Mouse (Mus musculus): ENCODE measurements at regions not wholly inside any gene's neighbourhood (a gene's known extent, or its start where the extent isn't known, plus 50 kb on each side); places are given as distances from the start of the nearest gene placed in this dataset.

DNA sequence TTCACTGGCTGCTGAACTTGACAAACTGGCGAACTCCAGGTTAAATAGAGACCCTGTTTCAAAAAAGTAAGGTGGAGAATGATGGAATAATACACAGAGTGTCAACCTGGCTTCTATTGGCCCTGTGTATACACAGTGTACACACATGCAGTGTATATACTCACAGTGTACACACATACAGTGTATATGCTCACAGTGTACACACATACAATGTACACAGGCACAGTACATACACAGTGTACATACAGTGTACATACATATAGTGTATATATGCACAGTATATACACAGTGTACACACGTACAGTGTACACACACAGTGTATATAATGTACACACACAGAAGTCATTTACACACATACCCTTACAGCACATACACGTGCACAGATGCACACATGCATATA is 52.4 kb upstream of the Aldh1b1 start:
- in situ Hi-C loops (cut with MboI, MseI) = no loop called here

- in situ Hi-C loops (cut with MboI, MseI) = no loop called here
Observed at GRCm38 (mm10) chr4:45745746-45746145, 53.1 kb upstream of the Aldh1b1 start.

DNA sequence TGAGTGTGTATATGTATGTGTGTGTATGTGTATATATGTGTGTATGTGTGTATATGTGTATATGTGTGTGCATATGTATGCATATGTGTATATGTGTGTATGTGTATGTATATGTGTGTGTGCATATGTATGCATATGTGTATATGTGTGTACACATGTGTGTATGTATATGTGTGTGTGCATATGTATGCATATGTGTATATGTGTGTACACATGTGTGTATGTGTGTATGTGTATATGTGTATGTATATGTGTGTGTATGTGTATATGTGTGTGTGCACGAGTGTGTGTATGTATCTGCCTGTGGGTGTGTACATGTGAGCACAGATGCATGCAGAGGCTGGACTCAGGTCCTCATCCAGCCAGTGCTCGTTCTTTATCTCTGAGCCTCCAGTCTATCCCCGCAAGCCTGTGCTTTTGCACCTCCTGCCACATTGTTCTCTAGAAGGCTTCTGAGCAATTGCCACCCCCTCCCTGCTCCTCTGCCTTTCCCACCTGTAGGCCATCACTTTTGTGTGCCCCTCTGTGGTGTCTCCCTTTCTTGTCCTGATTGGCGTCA is 53.9 kb upstream of the Aldh1b1 start:
- in situ Hi-C loops (cut with MboI, MseI) = no loop called here

- in situ Hi-C loops (cut with MboI, MseI) = no loop called here
Observed at GRCm38 (mm10) chr4:45740779-45741365, 58.0 kb upstream of the Aldh1b1 start.

- in situ Hi-C loops (cut with MboI, MseI) = no loop called here
Observed at GRCm38 (mm10) chr4:45740319-45740718, 58.5 kb upstream of the Aldh1b1 start.

- in situ Hi-C loops (cut with MboI, MseI) = no loop called here
Observed at GRCm38 (mm10) chr4:45739696-45740095, 59.1 kb upstream of the Aldh1b1 start.

DNA sequence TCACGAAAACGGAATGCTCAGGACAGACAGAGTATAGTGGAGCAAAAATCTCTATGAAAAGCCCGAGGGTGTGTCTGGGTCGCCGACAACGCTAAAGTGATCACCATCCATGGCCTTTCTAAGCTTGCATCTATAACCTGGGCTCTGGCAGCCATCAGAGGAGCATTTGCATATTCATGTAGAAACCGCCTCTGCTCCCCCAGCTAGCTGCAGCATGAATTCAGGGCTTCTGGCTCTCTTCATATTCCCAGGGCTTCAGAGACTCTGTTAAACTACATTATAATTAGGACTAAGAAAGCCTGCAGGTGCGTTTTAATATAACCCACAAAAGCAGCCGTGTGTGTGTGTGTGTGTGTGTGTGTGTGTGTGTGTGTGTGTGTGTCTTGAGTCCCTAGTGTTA is 59.7 kb upstream of the Aldh1b1 start:
- in situ Hi-C loops (cut with MboI, MseI) = no loop called here

GRCm38 (mm10) chr4:45738746-45739145 is 60.1 kb upstream of the Aldh1b1 start:
- in situ Hi-C loops (cut with MboI, MseI) = no loop called here

DNA sequence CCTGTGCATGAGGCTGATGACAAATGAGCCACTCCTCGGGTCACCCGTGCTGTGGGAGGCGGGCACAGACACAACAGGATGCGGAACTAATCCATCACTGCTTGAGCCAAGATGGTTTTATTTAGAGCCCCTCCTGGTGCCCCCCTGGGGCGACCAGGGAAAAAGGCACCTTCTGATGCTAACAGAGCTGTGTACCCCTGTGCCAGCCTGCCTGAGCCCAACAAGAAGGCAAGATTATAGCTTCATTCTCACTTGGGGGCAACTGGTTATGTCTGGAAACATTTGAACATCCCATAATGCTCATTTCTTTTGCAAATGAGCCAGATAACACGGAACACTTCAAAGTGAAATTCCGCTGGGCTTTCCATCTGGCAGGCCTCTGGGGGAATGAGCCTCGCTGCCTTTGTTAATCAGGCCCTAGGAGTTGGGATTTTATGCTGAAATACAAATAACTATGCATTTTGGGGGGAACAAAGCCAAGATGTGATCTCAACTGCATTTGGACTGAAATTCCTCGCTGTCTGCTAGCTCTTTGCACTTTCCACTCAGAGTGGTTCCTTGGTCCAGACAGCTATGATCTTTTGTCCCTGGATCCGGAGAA is 62.5 kb upstream of the Aldh1b1 start:
- in situ Hi-C loops (cut with MboI, MseI) = no loop called here

DNA sequence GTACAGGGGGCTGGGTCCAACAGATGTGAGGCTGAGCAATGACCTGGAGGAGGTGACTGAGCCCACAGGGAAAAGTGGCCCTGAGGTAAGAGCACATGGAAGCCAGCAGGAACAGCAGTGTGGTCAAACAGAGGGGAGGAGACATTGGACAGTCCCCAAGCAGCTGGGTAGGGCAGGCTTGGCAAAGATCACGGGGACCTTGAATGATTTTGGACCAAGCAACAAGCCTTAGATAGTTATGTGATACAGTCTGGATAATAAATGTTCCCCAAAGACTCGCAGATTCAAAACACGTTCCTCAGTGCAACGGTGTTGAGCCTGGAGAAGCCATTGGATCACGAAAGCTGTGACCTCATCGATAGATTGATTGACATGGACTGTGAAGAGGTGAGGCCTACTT is 64.8 kb upstream of the Aldh1b1 start:
- in situ Hi-C loops (cut with MboI, MseI) = no loop called here

DNA sequence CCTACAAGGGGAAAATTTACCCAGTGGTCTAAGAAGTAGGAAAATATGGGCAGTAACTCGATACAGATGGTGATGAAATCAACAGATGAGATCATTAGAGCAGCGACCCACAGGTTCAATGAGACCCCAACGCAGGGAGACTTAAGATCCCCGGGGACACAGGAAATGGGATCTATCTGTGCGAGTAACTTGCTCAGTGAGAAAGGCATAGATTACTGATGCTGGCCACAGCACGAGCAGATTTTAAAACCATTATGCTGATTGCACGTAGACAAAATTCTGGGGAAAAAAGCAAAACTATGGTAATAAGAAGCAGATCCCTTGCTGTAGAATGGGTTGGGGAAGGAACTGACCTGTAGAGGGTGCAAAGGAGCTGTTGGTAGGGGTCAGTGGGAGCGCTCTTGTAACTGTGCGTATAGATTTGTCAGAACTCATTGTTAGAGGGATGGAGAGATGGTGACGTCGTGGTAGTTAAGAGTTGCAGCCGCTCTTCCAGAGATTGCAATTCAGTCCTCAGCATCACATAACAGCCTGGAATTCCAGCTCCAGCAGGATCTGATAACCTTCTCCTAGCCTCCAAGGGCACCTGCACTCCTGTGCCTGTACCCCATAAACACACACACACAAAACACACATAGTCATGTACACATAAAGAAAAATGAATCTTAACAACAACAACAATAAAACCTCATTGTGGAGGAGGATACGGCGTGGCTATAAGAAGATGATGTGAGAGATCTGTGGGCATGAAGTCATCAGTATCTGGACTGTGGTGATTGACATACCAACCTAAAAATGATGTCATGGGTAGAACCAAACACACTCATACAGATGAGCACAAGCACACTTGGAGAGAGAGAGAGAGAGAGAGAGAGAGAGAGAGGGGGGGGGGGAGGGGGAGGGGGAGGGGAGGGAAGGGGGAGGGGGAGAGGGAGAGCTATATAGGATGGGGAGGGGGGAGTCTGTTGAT is 67.7 kb upstream of the Aldh1b1 start:
- in situ Hi-C loops (cut with MboI, MseI) = no loop called here

- in situ Hi-C loops (cut with MboI, MseI) = no loop called here
Observed at GRCm38 (mm10) chr4:45729801-45730200, 69.0 kb upstream of the Aldh1b1 start.

DNA sequence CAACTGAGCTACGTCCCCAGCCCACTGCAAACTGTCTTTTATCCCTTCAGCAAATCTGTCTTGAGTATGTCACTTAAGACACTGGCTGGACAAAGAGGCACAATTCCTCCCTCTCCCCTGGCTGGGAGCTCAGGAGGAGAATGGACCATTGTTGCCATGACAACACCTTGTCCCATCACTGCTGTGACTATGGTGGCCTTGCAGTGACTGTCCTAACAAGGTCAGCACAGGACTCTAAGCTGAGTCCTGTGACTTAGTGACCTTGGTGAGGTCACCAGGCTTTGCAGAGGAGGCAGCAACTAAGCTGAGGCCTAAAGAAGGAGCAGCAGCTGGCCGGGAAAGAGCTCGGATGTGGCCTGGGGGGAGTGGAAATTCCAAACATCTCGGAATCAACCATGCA is 70.0 kb upstream of the Aldh1b1 start:
- in situ Hi-C loops (cut with MboI, MseI) = no loop called here

DNA sequence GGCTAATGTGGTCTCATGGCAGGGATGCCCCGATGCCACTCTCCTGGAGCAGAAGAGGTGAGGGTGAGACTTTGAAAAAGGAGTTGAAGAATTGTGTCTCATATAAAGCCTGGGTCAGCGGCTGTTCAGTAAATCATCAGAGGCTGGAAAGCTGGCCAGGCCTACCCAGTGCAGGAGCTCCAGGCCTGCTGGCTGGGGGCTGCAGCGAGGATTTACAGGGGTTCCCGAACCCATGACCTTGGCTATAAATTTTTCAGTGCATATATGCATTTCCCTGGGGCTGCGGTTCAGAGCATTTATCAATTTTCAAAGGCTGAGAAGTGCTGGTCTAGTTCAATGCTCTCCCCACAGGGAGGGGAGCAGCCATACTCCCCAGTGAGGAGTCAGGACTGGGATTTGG is 70.9 kb upstream of the Aldh1b1 start:
- in situ Hi-C loops (cut with MboI, MseI) = no loop called here

- in situ Hi-C loops (cut with MboI, MseI) = no loop called here
Observed at GRCm38 (mm10) chr4:45727474-45727873, 71.3 kb upstream of the Aldh1b1 start.

GRCm38 (mm10) chr4:45726783-45727182 is 72.0 kb upstream of the Aldh1b1 start:
- in situ Hi-C loops (cut with MboI, MseI) = no loop called here

- in situ Hi-C loops (cut with MboI, MseI) = no loop called here
Observed at GRCm38 (mm10) chr4:45725055-45725910, 73.5 kb upstream of the Aldh1b1 start.

DNA sequence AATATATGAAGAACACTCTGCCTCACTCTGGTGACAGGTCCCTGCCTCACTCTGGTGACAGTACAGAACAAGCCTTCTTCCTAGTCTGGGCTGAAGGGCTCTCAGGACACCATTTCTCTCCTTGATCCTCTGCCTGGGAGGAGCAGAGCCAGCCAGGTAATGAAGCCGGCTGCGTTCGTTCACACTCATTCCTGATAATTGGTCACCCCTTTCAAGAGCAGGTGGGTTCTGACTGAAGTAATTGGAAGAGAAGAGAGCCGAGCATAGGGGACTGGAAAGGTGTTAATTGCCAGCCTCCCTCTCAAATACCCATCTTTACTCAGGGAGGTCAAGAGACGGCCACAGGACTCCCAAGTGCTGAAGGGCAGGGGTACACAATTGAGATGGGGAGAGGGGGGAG is 78.5 kb upstream of the Aldh1b1 start:
- in situ Hi-C loops (cut with MboI, MseI) = no loop called here

- in situ Hi-C loops (cut with MboI, MseI) = loop anchor here (10.0 kb wide), 1 partner anchor 825 kb away; no protein-coding TSS in a partner anchor
Observed at GRCm38 (mm10) chr4:45719564-45719963, 79.3 kb upstream of the Aldh1b1 start.

DNA sequence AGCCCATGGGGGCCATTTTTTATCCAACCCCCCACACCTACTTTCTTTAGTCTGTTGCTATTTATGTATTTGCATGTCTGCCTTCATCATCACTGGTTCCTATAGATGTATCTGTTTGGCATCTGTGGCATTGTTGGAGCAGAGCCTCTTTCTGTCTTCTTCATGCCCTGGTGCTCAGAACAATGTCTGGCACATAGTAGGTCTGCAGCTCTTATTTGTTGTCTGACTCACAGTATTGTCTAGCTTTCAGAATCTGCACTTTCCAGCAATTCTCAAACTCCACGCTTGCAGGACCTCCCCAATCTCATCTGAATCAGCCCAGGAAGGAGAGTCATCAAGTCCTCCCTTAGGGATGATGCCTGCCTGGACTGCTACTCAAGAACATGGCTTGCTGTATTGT is 82.9 kb upstream of the Aldh1b1 start:
- in situ Hi-C loops (cut with MboI, MseI) = loop anchor here (10.0 kb wide), 1 partner anchor 829 kb away; no protein-coding TSS in a partner anchor

- in situ Hi-C loops (cut with MboI, MseI) = loop anchor here (10.0 kb wide), 1 partner anchor 831 kb away; no protein-coding TSS in a partner anchor
Observed at GRCm38 (mm10) chr4:45713837-45714508, 84.8 kb upstream of the Aldh1b1 start.

Data from regulatory T cell (primary cell).